Mouse (Mus musculus): ENCODE data around the gene Ghitm. TPM values are rescaled to one million over a fixed set of nuclear protein-coding genes. Genes with fewer than 3 reads are reported as not detected.

The Ghitm gene
- total RNA-seq, 1 experiment from 2014 or later: 114 TPM

DNA sequence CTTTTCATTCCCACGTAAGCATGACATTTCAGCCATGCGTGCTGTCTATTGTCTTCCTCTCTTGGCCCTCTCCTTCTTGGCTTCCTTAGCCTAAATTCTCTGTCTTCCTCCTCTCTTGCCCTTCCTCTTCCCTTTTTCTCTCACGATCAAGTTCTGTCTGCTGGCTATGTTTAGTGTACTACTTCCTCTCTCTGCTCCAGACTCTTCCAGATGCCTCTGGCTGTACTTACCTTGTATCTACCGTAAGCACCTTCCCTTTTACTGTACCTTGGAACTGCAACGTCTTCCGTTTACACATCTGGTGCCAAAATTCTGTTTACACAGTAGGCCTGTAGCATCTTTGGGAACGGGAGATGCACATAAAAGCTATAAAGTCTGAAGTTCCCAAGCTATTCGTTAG, 25.6 kb downstream of the Ghitm start:
- ATAC-seq (ENCODE audit: extremely low read depth, insufficient number of reproducible peaks, low FRiP score, poor library complexity, severe bottlenecking): no peak

- no peak for ATAC-seq (ENCODE audit: extremely low read depth, insufficient number of reproducible peaks, low FRiP score, poor library complexity, severe bottlenecking)
Measured at GRCm38 (mm10) chr14:37105846-37106245, 29.2 kb downstream of the Ghitm start.

DNA sequence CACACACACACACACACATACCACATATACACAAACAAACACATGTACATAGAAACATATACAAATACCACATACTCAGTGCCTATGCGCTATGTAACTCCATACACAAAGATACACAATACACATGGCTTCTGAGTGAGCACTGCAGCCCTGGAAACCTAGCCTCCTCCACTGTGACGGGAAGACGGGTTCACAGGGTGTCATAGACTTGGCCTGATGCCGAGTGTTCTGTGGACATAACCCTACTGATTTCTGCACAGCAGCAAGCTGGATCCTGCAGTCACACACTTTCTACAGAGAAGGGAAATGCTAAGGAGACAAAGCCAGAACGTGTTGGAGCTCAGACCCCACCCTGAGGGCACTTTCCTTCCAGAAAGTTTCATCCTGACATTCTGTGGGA, 30.3 kb downstream of the Ghitm start:
- ATAC-seq (ENCODE audit: extremely low read depth, insufficient number of reproducible peaks, low FRiP score, poor library complexity, severe bottlenecking): no peak

GRCm38 (mm10) chr14:37102484-37102883, 32.6 kb downstream of the Ghitm start:
- no peak for ATAC-seq (ENCODE audit: extremely low read depth, insufficient number of reproducible peaks, low FRiP score, poor library complexity, severe bottlenecking)

- no peak for ATAC-seq (ENCODE audit: extremely low read depth, insufficient number of reproducible peaks, low FRiP score, poor library complexity, severe bottlenecking)
Measured at GRCm38 (mm10) chr14:37101531-37101930, 33.5 kb downstream of the Ghitm start.

- no peak for ATAC-seq (ENCODE audit: extremely low read depth, insufficient number of reproducible peaks, low FRiP score, poor library complexity, severe bottlenecking)
Measured at GRCm38 (mm10) chr14:37097956-37098530, 37.0 kb downstream of the Ghitm start, which contains the start of gene Cdhr1. Cdhr1 (minus strand) TSS chr14:37098347.

DNA sequence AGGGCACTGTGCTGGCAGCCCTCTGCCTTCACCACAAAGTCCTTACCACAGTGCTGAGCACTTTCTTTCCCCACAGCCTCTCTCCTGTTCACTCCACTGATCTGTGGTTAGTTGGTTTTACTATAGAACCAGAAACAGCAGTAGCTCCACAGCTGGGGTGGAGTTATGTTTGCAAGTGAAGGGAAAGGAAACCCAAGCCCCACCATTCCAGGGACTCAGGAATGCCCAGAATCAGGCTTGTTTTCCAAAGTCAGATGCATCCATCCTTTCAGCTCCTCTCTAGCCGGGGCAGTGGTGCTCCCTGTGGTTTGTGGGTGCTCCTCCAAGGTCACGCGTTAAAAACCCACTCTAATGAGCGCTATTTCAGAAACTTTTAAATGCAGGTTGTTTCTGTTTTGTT, 39.5 kb downstream of the Ghitm start:
- ATAC-seq (ENCODE audit: extremely low read depth, insufficient number of reproducible peaks, low FRiP score, poor library complexity, severe bottlenecking): no peak

DNA sequence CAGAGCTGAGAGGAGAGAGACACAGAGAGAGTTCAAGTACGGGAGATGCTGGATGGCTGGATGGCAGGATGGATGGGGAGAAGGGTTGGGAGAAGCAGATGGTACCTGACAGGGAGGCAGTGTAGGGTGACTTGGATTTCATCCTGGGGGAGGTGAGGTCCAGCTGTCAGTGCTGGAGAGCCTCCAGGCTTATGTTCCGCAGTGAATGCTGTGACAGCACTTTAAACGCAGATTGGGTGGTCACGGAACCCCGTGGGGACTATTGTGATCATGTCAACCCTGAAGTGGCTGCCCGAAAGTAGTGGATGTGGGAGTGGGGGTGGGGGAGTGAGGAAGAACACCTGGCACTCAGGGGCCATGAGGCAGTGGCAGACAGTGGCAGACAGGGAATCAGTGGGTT, 40.6 kb downstream of the Ghitm start:
- no peak for ATAC-seq (ENCODE audit: extremely low read depth, insufficient number of reproducible peaks, low FRiP score, poor library complexity, severe bottlenecking)

- ATAC-seq (ENCODE audit: extremely low read depth, insufficient number of reproducible peaks, low FRiP score, poor library complexity, severe bottlenecking): no peak
Measured at GRCm38 (mm10) chr14:37083755-37084154, 51.3 kb downstream of the Ghitm start.

DNA sequence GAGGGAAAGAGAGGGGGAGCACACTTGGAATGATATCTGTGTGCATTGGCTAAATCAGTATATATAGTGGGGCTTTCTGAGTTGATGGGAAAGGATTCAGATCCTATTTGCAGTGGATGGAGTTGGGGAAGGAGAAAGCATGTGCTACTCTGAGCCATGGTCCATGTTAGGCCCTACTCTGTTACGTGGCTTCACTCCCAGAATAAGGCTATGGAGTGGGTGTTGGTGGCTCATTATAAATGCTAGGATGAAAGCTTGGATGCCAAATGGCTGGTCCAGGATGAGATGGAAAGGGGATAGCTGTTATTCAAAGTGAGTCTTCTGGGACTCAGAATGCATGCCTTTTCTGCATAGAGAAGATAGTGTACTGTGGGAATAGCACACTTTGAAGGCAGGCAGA, 54.3 kb downstream of the Ghitm start:
- no peak for ATAC-seq (ENCODE audit: extremely low read depth, insufficient number of reproducible peaks, low FRiP score, poor library complexity, severe bottlenecking)

Other genes with a start within 250 kb of the Ghitm start
- 39.4 and 40.3 TPM in 2 replicates for gene Ccser2, start 166.5 kb downstream of the Ghitm start, total RNA-seq (2017)
- gene Rgr, start 86.3 kb downstream of the Ghitm start, total RNA-seq (2017): not detected in 2 replicates
- gene Lrit1, start 80.4 kb downstream of the Ghitm start, total RNA-seq (2017): not detected in 2 replicates
- not detected in 2 replicates for gene Lrit2, start 67.3 kb downstream of the Ghitm start, total RNA-seq (2017)
- gene Cdhr1, start 36.9 kb downstream of the Ghitm start, total RNA-seq (2017): not detected in 2 replicates
- not detected in 2 replicates for gene 2610528A11Rik, start 21.2 kb downstream of the Ghitm start, total RNA-seq (2017)

All from neutrophil, adult 5-6 weeks (primary cell).